Mouse (Mus musculus): ENCODE measurements around the gene Gm49383.
"Not testable (repeated sequence)": the region's sequence is repeated elsewhere in the genome, so short reads cannot be mapped to it uniquely, and the experiment has no call there.

The Gm49383 gene

DNA sequence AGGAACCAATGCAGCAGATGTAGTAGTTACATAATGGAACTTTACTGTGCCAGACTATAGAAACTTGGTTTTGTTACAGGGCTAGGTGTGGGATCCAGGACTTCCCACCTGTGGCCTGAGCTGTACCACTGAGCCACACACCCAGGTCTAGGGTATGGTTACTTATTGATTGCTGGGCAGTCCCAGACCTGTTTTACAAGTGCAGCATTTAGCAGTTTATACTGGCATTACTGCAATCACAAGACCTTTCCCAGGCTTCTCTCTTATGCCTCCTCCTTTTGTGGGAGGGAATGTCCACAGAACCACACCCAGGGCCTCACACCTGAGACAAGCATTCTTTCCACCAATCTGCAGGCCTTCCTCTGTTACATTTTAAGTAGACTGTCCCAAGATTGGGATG lies 2.1 kb upstream of the Gm49383 start:
- DNase-seq, result no peak

DNA sequence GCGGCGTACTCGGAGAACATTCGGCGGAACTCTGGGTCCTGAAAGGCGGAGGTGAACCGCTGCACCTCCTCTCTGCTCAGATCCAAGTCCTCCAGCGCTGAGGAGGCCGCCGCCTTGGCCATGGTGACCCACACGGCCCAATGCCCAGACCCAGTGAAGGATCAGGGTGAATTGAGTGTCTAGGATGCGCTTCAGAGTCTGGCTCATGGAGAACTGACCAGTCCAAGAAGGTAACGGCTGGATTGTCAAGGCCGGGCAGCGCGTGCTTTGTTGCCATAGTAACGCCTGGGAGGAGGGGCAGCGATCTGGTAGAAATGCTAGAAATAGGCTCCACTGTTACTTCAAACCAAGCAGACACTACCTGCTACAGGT lies 1.2 kb upstream of the Gm49383 start, which contains the start of gene Dnaaf2:
Dnaaf2 (minus strand) TSS at position 266 of the 372 bp plus-strand sequence.
- DNase-seq, result no peak

DNA sequence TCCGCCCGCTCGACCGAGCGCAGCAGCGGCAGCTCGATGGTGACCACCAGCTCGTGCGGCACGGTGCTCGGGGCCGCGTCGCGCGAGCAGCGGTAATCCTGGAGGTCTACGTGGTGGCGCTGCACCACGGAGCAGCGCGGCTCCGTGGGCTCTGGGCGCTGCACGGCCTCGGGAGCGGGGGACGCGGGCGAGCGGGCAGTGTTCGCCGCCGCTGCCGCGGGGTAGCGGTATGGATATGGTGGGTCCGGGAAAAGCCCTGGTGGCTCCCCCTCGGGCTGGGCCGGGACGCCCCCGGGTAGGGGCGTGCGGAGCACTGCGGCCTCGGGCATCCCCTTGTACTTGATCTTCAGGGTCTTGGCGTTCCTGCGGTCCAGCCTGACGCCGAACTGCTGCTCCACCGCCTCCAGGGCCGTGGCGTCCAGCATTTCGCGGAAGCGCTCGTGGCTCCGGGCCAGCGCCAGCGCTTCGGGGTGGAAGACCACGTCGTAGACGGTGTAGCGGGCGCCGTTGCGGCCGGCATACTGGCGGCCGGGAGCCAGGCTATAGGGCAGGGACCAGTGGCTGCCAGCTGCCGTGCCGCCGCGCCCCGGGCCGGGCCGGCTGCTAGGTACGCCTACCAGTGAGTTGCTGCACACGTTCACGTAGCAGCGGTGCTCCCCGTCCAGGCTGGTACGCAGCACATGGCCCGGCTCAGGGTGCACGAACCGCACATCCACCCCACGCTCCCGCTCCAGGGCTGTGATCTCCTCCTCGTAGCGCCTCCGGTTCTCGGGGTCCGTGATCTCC lies 667 bp upstream of the Gm49383 start:
- DNase-seq, result peak; percentile 65

DNA sequence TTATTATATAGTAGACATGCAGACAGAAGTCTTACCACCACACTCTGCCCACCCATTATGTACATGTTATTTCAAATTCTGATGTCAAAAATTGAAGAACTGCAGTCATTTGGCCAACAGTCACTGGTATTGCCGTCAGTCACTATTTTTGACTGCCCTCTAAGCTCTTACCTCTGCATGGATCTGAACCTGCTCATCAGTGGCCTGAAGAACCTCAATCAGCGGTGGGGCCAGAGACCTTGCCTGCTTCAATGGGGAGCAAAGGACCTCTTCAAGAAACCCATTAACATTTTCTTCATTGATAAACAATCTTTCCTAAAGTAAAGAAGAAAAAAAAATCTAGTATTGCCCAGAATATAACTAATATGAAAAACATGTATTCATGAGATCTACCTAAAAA lies 4.3 kb downstream of the Gm49383 start:
- no peak for DNase-seq

GRCm38 (mm10) chr12:69191396-69191795 lies 5.5 kb downstream of the Gm49383 start:
- DNase-seq, result no peak

- no peak for DNase-seq
Measured at GRCm38 (mm10) chr12:69190522-69190921, 6.4 kb downstream of the Gm49383 start.

- no peak for DNase-seq
Measured at GRCm38 (mm10) chr12:69190074-69190473, 6.8 kb downstream of the Gm49383 start.

DNA sequence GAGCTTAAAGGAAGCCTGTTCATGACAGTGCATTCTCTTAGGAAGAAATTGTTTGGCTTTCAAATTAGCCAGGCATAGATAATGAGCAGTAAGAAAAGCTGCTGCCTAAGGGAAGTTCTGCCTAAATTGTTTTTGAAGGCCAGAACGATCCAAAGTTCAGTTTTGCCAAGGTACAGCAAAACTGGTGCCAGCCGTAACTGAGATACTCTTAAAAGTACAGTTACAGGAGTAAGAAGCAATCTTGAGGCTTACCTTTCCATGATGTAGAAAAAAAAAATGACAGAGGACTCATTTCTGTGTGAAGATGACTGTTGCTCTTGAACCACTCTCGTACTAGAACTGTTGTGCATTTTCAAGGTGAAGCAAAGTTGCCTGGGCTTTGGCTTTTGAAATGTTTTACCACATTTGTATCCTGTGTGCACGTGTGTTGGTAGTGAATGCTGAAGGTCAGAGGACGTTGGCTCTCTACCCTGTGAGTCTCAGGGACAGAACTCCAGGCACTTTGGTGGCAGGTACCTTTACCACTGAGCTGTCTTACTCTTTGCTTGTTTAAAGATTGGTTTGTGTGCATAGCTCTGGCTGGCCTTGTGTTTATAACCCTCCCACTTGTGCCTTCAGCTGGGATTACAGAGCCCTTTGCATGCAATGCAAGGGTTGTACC lies 10.0 kb downstream of the Gm49383 start:
- no peak for DNase-seq

DNA sequence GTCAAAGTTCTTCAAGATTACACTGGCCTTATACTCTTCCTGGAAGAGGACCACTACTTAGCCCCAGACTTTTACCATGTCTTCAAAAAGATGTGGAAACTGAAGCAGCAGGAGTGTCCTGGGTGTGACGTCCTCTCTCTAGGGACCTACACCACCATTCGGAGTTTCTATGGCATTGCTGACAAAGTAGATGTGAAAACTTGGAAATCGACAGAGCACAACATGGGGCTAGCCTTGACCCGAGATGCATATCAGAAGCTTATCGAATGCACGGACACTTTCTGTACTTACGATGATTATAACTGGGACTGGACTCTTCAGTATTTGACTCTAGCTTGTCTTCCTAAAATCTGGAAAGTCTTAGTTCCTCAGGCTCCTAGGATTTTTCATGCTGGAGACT lies 11.5 kb downstream of the Gm49383 start:
- no peak for DNase-seq

- DNase-seq, result no peak
Measured at GRCm38 (mm10) chr12:69184342-69185295, 12.3 kb downstream of the Gm49383 start.

DNA sequence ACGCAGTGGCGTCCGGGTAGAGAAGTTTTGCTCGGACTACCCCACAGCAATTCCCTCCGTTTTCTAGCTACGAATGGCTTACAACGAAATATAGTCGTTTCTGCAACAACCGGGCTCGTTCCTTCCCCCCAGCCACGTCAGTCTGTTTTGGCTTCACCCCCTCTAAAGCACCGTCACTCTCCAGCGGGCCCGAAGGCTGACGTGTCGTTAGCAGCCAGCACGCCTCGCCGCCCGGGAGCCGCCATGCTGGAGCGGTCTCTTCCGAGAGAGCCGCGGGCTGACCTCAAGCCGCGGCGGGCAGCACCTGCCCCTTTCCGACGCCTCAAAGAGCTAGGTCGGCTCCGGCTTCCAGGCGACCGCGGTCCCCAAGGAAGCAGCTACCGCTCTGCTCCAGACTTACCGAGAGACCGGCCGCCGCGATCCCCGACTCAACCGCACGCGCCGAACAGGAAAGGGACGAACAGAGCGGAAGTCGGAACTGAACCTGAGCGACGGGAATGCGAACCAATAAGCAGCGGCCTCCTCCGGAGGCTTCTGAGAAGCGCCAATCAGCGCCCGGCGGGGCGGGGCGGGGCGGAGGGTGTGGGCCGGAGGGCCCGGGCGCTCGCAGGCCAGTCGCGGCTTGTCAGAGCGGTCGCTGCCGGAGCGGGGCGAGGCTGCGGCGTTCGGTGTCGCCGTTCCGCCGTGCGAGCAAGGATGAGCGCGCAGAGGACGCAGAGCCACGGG lies 13.2 kb downstream of the Gm49383 start, which contains the start of the genes Rpl36al and Mgat2:
Rpl36al (minus strand) TSS at position 501 of the 726 bp plus-strand sequence.
Mgat2 (plus strand) TSS at position 575 of the 726 bp plus-strand sequence.
- DNase-seq, result peak; percentile 99

DNA sequence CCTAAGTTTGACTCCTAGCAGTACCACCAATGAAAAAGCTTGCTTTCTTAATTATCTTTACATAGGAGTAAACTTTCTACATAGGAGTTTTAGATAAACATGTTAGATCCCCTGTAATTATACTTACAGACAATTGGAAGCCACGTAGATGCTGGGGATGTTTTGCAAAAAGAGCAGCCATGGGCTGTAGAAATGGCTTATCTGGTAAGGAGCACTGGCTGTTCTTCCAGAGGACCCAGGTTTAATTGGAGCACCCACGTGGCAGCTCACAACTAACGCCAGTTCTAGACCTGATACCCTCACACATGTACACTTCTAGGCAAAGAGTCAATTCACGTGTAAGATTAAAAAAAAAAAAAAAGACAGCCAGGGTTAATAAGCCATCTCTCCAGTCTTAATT lies 15.1 kb downstream of the Gm49383 start:
- no peak for DNase-seq

- no peak for DNase-seq
Measured at GRCm38 (mm10) chr12:69179371-69179770, 17.5 kb downstream of the Gm49383 start.

DNA sequence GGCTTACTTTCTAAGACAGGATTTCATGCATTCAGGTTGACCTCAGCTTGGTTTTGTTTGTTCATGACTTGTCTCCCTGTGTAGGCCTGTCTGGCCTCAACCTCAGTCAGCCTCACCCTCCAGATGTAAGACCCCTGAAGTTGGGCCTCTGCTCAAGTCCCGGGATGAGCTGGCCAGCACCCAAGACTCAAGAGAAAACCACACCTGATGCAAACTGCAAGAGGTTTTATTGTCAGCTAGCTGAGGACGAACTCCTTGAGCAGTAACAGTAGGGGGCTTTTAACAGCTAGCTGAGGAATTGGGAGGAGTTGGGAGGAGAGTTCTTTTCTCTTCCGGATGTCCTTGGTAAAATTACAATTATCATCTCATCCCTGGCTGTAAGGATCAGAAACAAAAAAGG lies 19.4 kb downstream of the Gm49383 start:
- DNase-seq, result no peak

- DNase-seq, result no peak
Measured at GRCm38 (mm10) chr12:69175975-69176374, 20.9 kb downstream of the Gm49383 start.

- no peak for DNase-seq
Measured at GRCm38 (mm10) chr12:69171307-69171706, 25.6 kb downstream of the Gm49383 start.

DNA sequence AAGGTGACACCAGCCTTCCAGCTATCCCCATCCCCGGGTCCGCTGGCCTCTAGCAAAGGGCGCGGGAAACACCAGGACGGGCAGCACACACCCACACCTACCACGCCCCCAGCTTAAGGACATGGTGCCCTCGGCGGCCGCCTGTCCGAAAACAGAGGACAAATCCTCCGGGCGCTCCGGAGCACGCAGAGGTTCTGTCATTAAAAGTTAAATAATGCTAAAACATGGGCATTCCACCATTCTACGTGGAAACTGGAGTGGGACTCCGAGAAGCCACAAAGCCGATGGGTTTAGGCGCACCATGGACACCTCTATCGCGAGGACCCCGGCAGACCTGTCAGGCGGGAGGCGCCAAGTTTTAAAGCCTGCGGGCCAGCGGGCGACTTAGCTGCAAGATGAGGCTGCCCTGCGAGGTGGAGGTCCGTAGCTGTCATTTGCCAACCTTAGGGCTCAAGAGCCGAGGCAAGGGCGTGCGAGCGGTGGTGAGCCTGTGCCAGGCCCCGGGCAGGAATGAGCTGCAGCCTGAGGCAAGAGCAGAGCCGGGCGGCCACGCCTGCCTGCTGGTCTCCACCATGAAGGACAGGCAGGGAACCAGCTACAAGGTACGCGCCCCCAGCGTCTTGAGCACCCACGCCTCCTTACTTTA lies 28.3 kb downstream of the Gm49383 start, which contains the start of gene Lrr1:
Lrr1 (plus strand) TSS at position 354 of the 646 bp plus-strand sequence.
- peak; percentile 86 for DNase-seq

GRCm38 (mm10) chr12:69167656-69168460 lies 29.0 kb downstream of the Gm49383 start:
- no peak for DNase-seq

- not testable (repeated sequence) for DNase-seq
Measured at GRCm38 (mm10) chr12:69166861-69167581, 29.9 kb downstream of the Gm49383 start.

DNA sequence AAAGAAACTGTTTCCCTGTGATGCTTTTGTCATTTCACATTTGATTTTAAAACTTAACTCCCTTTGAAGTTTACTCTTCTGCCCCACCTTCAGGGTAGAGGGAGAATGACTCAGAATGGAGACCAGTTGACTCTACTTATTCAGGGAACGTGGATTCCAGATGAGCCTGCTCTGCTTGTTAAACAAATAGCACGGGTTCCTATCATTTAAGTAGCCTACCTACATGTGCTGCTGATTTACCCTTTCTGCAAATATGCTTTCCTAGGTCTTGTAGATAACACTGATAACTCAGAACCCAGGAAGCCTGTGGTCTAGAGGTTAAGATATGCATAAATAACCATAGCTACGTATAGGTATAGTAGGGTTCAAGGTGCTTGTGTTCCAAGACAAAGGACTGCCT lies 32.0 kb downstream of the Gm49383 start:
- DNase-seq, result no peak
